Mouse (Mus musculus) midbrain, embryonic 11.5 days (tissue): Measurements from ENCODE around the gene Adap1. TPM values are rescaled to one million over a fixed set of nuclear protein-coding genes. Genes with fewer than 3 reads are reported as not detected.
A peak's percentile ranks its signal among the peaks of the same experiment; 100 is the strongest.

Experiments used
- ATAC-seq: fragments of 200-750 bp; cut with Nextera tagmentation; 2 replicates; pipeline ENCODE4 v1.8.0; 2017; ENCODE audit warnings: moderate TSS enrichment, moderate library complexity; ENCODE audit not compliant: low FRiP score
- DNase-seq: peaks from one replicate; pipeline ENCODE4 v3.0.0; 2015; ENCODE audit warnings: low spot score; ENCODE audit errors: missing footprints
- H3K27ac ChIP-seq: fragments of 300-500 bp; sonication (generic); 2 replicates; pipeline ENCODE4 v1.5.1; 2014; ENCODE audit warnings: low read depth, low read length
- H3K27me3 ChIP-seq: fragments of 300-500 bp; sonication (generic); 2 replicates; pipeline ENCODE4 v1.6.1; 2014; ENCODE audit warnings: mild to moderate bottlenecking, low read length, moderate library complexity, mixed read lengths; ENCODE audit not compliant: control insufficient read depth, insufficient read depth
- H3K36me3 ChIP-seq: fragments of 300-500 bp; sonication (generic); 2 replicates; pipeline ENCODE4 v1.6.1; 2014; ENCODE audit warnings: mild to moderate bottlenecking, low read length, moderate library complexity, mixed read lengths; ENCODE audit not compliant: control insufficient read depth, insufficient read depth
- H3K4me1 ChIP-seq: fragments of 300-500 bp; sonication (generic); 2 replicates; pipeline ENCODE4 v1.6.1; 2014; ENCODE audit warnings: low read length; ENCODE audit not compliant: control insufficient read depth, insufficient read depth
- H3K4me2 ChIP-seq: fragments of 300-500 bp; sonication (generic); 2 replicates; pipeline ENCODE4 v1.6.1; 2014; ENCODE audit warnings: mild to moderate bottlenecking, moderate library complexity
- H3K4me3 ChIP-seq: fragments of 300-500 bp; sonication (generic); 2 replicates; pipeline ENCODE4 v1.5.1; 2014; ENCODE audit warnings: low read depth, low read length
- H3K9ac ChIP-seq: fragments of 300-500 bp; sonication (generic); 2 replicates; pipeline ENCODE4 v1.6.1; 2014; ENCODE audit warnings: low read length
- H3K9me3 ChIP-seq: fragments of 300-500 bp; sonication (generic); 2 replicates; pipeline ENCODE4 v1.6.1; 2016; ENCODE audit warnings: low read length; ENCODE audit not compliant: control insufficient read depth
- WGBS: fragments of 180-500 bp; shearing (Covaris S2); extraction: QIAGEN DNeasy Blood & Tissue Kit; methylation state at CpG from one replicate; pipeline ENCODE4 v1.1.7; 2014; 5-methylcytosine and 5-hydroxymethylcytosine counted together
- polyA plus RNA-seq: library from polyadenylated mRNA; unstranded; fragments of >200 nt; fragmentation: Nextera tagmentation; extraction: Ambion mirVana; gene quantifications from 2 replicates; pipeline ENCODE4 v1.2.1, GENCODE M21; 2014

Adap1 gene
- polyA plus RNA-seq, 1 experiment from 2014 or later, result 2.4 TPM

GRCm38 (mm10) chr5:139353946-139354345, 28.5 kb upstream of the Adap1 start:
- H3K36me3 ChIP-seq, result no peaks in the 10 kb centered on the region
- H3K9me3 ChIP-seq, result no peaks in the 10 kb centered on the region
- WGBS, result 88% methylated on average over 11 of the region's 11 CpGs
- ATAC-seq, result no peak
- no peak for DNase-seq
- no peak overlapping the region for H3K27ac ChIP-seq
- no peak overlapping the region for H3K4me3 ChIP-seq
- H3K4me2 ChIP-seq, result no peak overlapping the region
- H3K9ac ChIP-seq, result no peak overlapping the region
- H3K4me1 ChIP-seq, result no peaks in the 10 kb centered on the region
- H3K27me3 ChIP-seq, result no peaks in the 10 kb centered on the region

GRCm38 (mm10) chr5:139353496-139353895, 28.1 kb upstream of the Adap1 start:
- Histone ChIP-seq H3K4me1 (no peaks in the 10 kb centered on the region), H3K9me3 (no peaks in the 10 kb centered on the region), H3K4me2 (no peak overlapping the region), H3K36me3 (no peaks in the 10 kb centered on the region), H3K9ac (no peak overlapping the region), H3K27me3 (no peaks in the 10 kb centered on the region), H3K4me3 (no peak overlapping the region), H3K27ac (no peak overlapping the region)
- 63% methylated on average over 10 of the region's 10 CpGs for WGBS
- ATAC-seq (no peak), DNase-seq (peak; percentile 90)

- H3K27me3 ChIP-seq, result no peaks in the 10 kb centered on the region
- 62% methylated on average over 6 of the region's 6 CpGs for WGBS
- H3K4me2 ChIP-seq, result no peak within 1 kb of the TSS
- H3K36me3 ChIP-seq, result no peaks in the 10 kb centered on the region
- no peak for DNase-seq
- no peak for ATAC-seq
- H3K4me3 ChIP-seq, result no peak within 1 kb of the TSS
- no peak within 1 kb of the TSS for H3K9ac ChIP-seq
- H3K4me1 ChIP-seq, result no peaks in the 10 kb centered on the region
- no peaks in the 10 kb centered on the region for H3K9me3 ChIP-seq
- H3K27ac ChIP-seq, result no peak within 1 kb of the TSS
Measured at GRCm38 (mm10) chr5:139352317-139352716, 26.9 kb upstream of the Adap1 start, which contains the start of gene Cyp2w1. Gene Cyp2w1, plus strand, starts transcription at chr5:139352617.

- H3K9ac ChIP-seq, result no peak overlapping the region
- ATAC-seq, result no peak
- WGBS, result 25% methylated on average over 8 of the region's 8 CpGs
Measured at GRCm38 (mm10) chr5:139351628-139352027, 26.2 kb upstream of the Adap1 start.

GRCm38 (mm10) chr5:139351134-139351533, 25.7 kb upstream of the Adap1 start, which contains the start of gene Cox19:
Gene Cox19, minus strand, starts transcription at chr5:139351418.
- 61% methylated on average over 5 of the region's 5 CpGs for WGBS
- Histone ChIP-seq H3K4me2 (no peak within 1 kb of the TSS), H3K27me3 (no peaks in the 10 kb centered on the region), H3K9me3 (no peaks in the 10 kb centered on the region), H3K36me3 (no peaks in the 10 kb centered on the region), H3K9ac (no peak within 1 kb of the TSS), H3K4me1 (no peaks in the 10 kb centered on the region), H3K4me3 (no peak within 1 kb of the TSS), H3K27ac (no peak within 1 kb of the TSS)
- DNase-seq (no peak), ATAC-seq (no peak)

More at GRCm38 (mm10) chr5:139351628-139352027, 26.2 kb upstream of the Adap1 start:
- H3K36me3 ChIP-seq, result no peaks in the 10 kb centered on the region
- no peak overlapping the region for H3K27ac ChIP-seq
- no peaks in the 10 kb centered on the region for H3K27me3 ChIP-seq
- DNase-seq, result no peak
- no peak overlapping the region for H3K4me2 ChIP-seq
- no peaks in the 10 kb centered on the region for H3K9me3 ChIP-seq
- H3K4me1 ChIP-seq, result no peaks in the 10 kb centered on the region
- no peak overlapping the region for H3K4me3 ChIP-seq

- 80% methylated on average over 6 of the region's 6 CpGs for WGBS
- no peak overlapping the region for H3K9ac ChIP-seq
Measured at GRCm38 (mm10) chr5:139349713-139350112, 24.3 kb upstream of the Adap1 start.

GRCm38 (mm10) chr5:139347225-139347624, 21.8 kb upstream of the Adap1 start:
- H3K27me3 ChIP-seq, result no peaks in the 10 kb centered on the region
- H3K4me3 ChIP-seq, result no peak overlapping the region
- DNase-seq (no peak), ATAC-seq (no peak)
- WGBS, result 48% methylated on average over 1 of the region's 1 CpGs
- H3K4me2 ChIP-seq, result no peak overlapping the region
- no peak overlapping the region for H3K27ac ChIP-seq
- peaks cover 2% of the 10 kb centered on the region for H3K4me1 ChIP-seq
- H3K36me3 ChIP-seq, result no peaks in the 10 kb centered on the region; the same call in 1 of the 2 replicates
- H3K9me3 ChIP-seq, result no peaks in the 10 kb centered on the region
- H3K9ac ChIP-seq, result no peak overlapping the region

More at GRCm38 (mm10) chr5:139349713-139350112, 24.3 kb upstream of the Adap1 start:
- Histone ChIP-seq H3K4me3 (no peak overlapping the region), H3K4me2 (no peak overlapping the region), H3K27ac (no peak overlapping the region), H3K4me1 (no peaks in the 10 kb centered on the region; the same call in 1 of the 2 replicates), H3K36me3 (no peaks in the 10 kb centered on the region), H3K9me3 (no peaks in the 10 kb centered on the region), H3K27me3 (no peaks in the 10 kb centered on the region)
- ATAC-seq (no peak), DNase-seq (no peak)

- peak overlapping the region; percentile 88 for H3K4me2 ChIP-seq
- no peaks in the 10 kb centered on the region for H3K9me3 ChIP-seq
- H3K27ac ChIP-seq, result no peak overlapping the region
- H3K4me3 ChIP-seq, result peak overlapping the region; percentile 61
- 9% methylated on average over 5 of the region's 5 CpGs for WGBS
- no peaks in the 10 kb centered on the region for H3K27me3 ChIP-seq
- DNase-seq (no peak), ATAC-seq (no peak; the same call in 1 of the 2 replicates)
- peaks cover 2% of the 10 kb centered on the region for H3K4me1 ChIP-seq
- peak overlapping the region; percentile 83 for H3K9ac ChIP-seq
- peaks cover 4% of the 10 kb centered on the region for H3K36me3 ChIP-seq
Measured at GRCm38 (mm10) chr5:139345364-139345714, 19.9 kb upstream of the Adap1 start.

GRCm38 (mm10) chr5:139344687-139345363, 19.4 kb upstream of the Adap1 start:
- H3K9me3 ChIP-seq, result no peaks in the 10 kb centered on the region
- H3K4me3 ChIP-seq, result peak overlapping the region; percentile 61
- H3K36me3 ChIP-seq, result peaks cover 4% of the 10 kb centered on the region
- WGBS, result under 1% methylated on average over 33 of the region's 33 CpGs
- peak overlapping the region; percentile 88 for H3K4me2 ChIP-seq
- H3K9ac ChIP-seq, result peak overlapping the region; percentile 83
- ATAC-seq (peak; percentile 94), DNase-seq (peak; percentile 100)
- no peaks in the 10 kb centered on the region for H3K27me3 ChIP-seq
- H3K27ac ChIP-seq, result peak overlapping the region; percentile 40; the same call in 1 of the 2 replicates
- H3K4me1 ChIP-seq, result peaks cover 2% of the 10 kb centered on the region
